ENCODE assay signal across 8 mouse cellular contexts in genomic region chr19:53850166-53850922, GRCm38 (mm10). TPM values are rescaled to one million over a fixed set of nuclear protein-coding genes. Genes with fewer than 3 reads are reported as not detected.
DNase-seq lines count a peak whose midpoint lies in the region; ATAC-seq lines count a peak whose summit lies in the region.
"Had no signal": no experiment of that assay in that cellular context is flagged by ENCODE, and none has a peak within 500 bp of the region (broad histone marks: within the 10 kb centered on the region; RNA-seq: fewer than 3 reads in every experiment).

No protein-coding gene starts in this region.

- H3K4me3 ChIP-seq in forebrain, embryonic 15.5 days, result no peak overlapping the region
- no peak overlapping the region for H3K4me3 ChIP-seq in midbrain, embryonic 15.5 days
- H3K4me3 ChIP-seq: megakaryocyte, embryonic 14.5 days had no signal

- no peaks in the 10 kb centered on the region for H3K36me3 ChIP-seq in forebrain, embryonic 15.5 days
- no peaks in the 10 kb centered on the region for H3K36me3 ChIP-seq in midbrain, embryonic 15.5 days (replicated peaks)

- no peaks in the 10 kb centered on the region for H3K27me3 ChIP-seq in forebrain, embryonic 15.5 days
- no peaks in the 10 kb centered on the region for H3K27me3 ChIP-seq in midbrain, embryonic 15.5 days (replicated peaks)
- H3K27me3 ChIP-seq: megakaryocyte, embryonic 14.5 days had no signal

- no peak overlapping the region for H3K4me2 ChIP-seq in forebrain, embryonic 15.5 days (replicated peaks)
- H3K4me2 ChIP-seq in midbrain, embryonic 15.5 days, result no peak overlapping the region

- peak overlapping the region; percentile 97 for H3K27ac ChIP-seq in forebrain, embryonic 15.5 days (replicated peaks)
- peak overlapping the region; percentile 18; the same call in 1 of the 2 replicates for H3K27ac ChIP-seq in midbrain, embryonic 15.5 days

- H3K9ac ChIP-seq in forebrain, embryonic 15.5 days (replicated peaks), result no peak overlapping the region
- H3K9ac ChIP-seq in midbrain, embryonic 15.5 days, result no peak overlapping the region

- WGBS in forebrain, embryonic 15.5 days, result 47% methylated on average over 18 of the region's 18 CpGs
- 57% methylated on average over 18 of the region's 18 CpGs for WGBS in midbrain, embryonic 15.5 days

- intact Hi-C loops in heart, postnatal 14 days (cut with DNase I), result no loop called here

- H3K4me1 ChIP-seq in forebrain, embryonic 15.5 days, result peaks cover 55% of the 10 kb centered on the region
- H3K4me1 ChIP-seq in midbrain, embryonic 15.5 days, result peaks cover 38% of the 10 kb centered on the region

- peak; percentile 97 for DNase-seq in adipocyte (ENCODE audit: low spot score)
- DNase-seq in adrenal gland, postnatal 25 days, result peak; percentile 83
- peak; percentile 65 to 81 for DNase-seq in heart, postnatal 14 days
- DNase-seq in kidney, postnatal 25 days, result peak; percentile 90 to 94
- no peak for DNase-seq in B cell, adult 2 months

- H3K9me3 ChIP-seq in forebrain, embryonic 15.5 days, result no peaks in the 10 kb centered on the region
- H3K9me3 ChIP-seq in midbrain, embryonic 15.5 days, result no peaks in the 10 kb centered on the region
- H3K9me3 ChIP-seq: megakaryocyte, embryonic 14.5 days had no signal

- no peak for ATAC-seq in forebrain, embryonic 15.5 days (replicated peaks)
- ATAC-seq in midbrain, embryonic 15.5 days (replicated peaks), result no peak

RNA-seq across cellular contexts. Expression of gene Pdcd4, which starts 41.7 kb away (rescaled TPM):
- 112 and 144 TPM in 2 replicates for total RNA-seq in adrenal gland, postnatal 25 days (2021)
- 90.4 and 94.7 TPM in 2 replicates for polyA plus RNA-seq in forebrain, embryonic 15.5 days (2015; fragmentation: Nextera tagmentation; extraction: Ambion mirVana)
- 10 to 100 TPM; 24.8 to 25.6 TPM for total RNA-seq in heart, postnatal 14 days (2021)
- polyA plus RNA-seq in midbrain, embryonic 15.5 days (2015; fragmentation: Nextera tagmentation; extraction: Ambion mirVana), result 59.7 and 64.9 TPM in 2 replicates

Comparison
In these comparisons a context has a peak if more than half of its experiments do, and no peak if none do; other contexts are left out.
1. DNase-seq: peak in adipocyte (single experiment), adrenal gland, postnatal 25 days (single experiment), heart, postnatal 14 days (2 of 2) and kidney, postnatal 25 days (2 of 2); none in B cell, adult 2 months (0 of 2).